Mouse (Mus musculus) left cerebral cortex, postnatal 10 days (tissue): ENCODE data around the gene Auts2. TPM values are rescaled to one million over a fixed set of nuclear protein-coding genes. Genes with fewer than 3 reads are reported as not detected.
A peak's percentile ranks its signal among the peaks of the same experiment; 100 is the strongest.

Source experiments
- DNase-seq, 2 experiments: peaks; one replicate each; pipeline ENCODE4 v3.0.0; 2021 to 2022; ENCODE audit warnings: low spot score in 2 of 2, mixed read lengths in 1 of 2; ENCODE audit errors: extremely low spot score in 1 of 2
- intact Hi-C: fragments of 180-260 bp; cut with DNase I; formaldehyde crosslinking; loops from one replicate; pipeline ENCODE4 v1.15.1; 2025
- total RNA-seq, 2 experiments: library from RNA; stranded (reverse); gene quantifications; 2 replicates each; pipeline ENCODE4 v1.2.3; 2021

The Auts2 gene
- total RNA-seq, 2 experiments from 2014 or later, result 87.0 to 93.1 TPM

DNA sequence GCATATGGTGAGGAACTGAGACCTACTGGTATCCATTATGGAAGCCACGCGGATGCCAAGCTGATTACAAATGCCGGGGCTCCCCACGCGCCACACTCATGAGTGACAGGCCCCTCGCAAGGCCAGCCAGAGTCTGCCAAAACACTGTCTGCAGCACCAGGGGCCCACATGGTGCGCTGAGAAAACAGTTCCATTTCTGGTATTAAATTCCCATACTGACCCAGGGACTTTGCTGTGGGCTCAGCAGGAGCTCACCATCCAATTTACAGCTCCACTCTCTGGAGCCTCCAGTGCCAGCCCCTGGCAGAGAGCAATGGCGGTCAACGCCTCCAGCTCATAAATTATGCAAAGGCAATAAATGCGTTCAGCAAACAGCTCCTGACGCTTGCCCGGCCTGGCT, 767.9 kb downstream of the Auts2 start:
- intact Hi-C loops, result no loop called here
- DNase-seq, result peak in 1 of 2 experiments; percentile 16

DNA sequence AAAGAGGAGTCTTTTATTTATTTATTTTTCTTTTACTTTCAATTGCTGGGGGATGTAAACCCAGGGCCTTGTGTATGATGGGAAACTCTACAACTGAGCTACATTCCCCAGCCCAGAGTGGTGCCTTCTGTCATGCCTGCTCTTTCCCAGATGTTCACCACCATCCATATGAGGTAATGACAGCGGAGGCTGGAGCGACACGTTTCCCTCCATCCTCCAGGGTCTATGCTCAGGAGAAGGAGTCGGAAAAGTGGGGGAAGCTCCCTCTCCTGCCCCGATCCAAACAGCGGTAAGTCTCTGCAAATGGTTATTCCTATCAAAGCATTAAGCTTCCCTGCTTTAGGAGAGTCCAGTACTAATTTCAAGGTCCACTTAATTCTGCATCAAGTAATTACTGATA, 768.4 kb downstream of the Auts2 start:
- DNase-seq, result no peak
- intact Hi-C loops, result no loop called here

DNA sequence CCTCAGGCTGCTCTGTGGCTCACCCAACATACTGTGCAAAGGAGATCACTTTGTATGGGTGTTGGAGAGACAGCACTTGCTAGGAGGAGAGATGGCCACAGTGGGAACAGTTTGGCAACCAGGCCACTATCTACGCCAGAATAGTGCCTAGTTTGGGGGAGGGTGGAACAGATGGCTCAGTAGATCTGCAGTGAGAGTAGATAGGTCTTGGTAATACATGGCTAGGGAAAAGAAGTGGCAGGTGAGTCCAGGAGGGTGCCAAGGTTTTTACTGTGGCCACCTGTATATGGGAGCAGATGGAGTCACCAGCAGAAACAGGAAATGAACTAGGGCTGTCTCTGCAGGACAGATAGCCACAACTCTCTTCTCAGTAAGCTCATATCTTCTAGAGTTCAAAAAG, 770.5 kb downstream of the Auts2 start:
- DNase-seq, result no peak
- intact Hi-C loops, result no loop called here

DNA sequence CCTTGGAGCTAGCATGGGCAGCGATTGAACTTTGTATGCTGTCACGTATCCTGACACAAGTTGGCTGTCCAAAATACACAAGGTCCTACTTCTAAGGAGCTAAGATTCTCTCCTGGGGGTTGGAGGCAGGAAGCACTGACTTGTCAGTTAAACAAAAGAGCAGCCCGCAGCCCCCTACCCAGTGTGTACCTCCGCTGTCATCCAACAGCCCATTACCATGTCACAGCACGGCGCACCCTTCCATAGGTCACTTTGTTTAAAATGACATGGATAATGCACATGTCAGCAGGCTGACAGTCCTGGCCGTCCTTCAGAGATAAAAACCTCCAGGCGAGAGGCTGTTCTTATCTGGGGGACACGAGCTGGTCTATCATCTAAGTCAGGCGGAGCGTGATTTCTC, 773.9 kb downstream of the Auts2 start:
- DNase-seq, result no peak
- intact Hi-C loops, result no loop called here

DNA sequence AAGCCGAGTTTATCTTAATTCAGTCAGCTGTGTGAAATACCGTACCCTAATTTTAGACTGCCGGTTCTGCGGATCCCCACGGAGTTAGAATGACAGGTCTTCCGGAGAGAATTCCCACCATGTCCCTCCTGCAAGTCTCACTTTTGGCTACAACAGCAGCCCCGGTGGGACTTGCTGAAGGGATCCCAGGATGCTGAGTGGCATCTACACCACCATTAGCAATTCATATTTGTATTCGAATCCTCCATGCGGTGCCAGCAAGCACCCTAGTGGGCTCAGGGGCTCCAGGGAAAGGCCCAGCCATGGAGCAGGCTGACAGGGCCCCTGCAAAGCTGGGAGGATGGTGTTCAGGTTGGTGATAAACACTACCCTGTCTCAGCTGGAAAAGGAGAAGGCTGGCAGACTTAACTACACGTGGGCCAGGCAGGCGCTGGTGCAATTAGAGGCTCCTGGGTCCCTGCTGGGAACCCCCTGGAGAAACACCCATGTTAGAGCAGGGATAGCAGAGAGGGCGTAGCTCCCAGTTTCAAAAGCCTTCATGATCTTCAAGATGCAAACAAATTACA, 775.4 kb downstream of the Auts2 start:
- intact Hi-C loops, result no loop called here
- no peak for DNase-seq

DNA sequence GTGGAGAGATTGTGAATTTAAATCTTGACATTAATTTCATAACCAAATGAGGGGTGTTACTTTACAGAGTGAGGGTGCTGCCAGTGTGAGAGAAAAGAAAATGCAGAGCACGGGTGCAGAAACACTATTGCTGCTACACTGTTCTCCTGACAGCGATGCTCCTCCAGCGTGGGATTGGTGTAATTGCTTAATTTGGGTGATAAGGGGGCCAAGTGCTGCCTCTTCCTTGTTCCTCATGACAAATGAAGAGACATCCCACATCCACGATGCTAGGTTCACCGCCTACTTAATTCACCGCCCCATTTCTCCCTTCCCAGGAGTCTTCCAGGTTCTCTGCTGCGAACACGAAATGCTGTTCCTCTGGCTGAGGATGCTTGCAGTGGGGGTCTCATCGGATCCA, 776.0 kb downstream of the Auts2 start:
- intact Hi-C loops, result no loop called here
- peak in 1 of 2 experiments; percentile 18 for DNase-seq

DNA sequence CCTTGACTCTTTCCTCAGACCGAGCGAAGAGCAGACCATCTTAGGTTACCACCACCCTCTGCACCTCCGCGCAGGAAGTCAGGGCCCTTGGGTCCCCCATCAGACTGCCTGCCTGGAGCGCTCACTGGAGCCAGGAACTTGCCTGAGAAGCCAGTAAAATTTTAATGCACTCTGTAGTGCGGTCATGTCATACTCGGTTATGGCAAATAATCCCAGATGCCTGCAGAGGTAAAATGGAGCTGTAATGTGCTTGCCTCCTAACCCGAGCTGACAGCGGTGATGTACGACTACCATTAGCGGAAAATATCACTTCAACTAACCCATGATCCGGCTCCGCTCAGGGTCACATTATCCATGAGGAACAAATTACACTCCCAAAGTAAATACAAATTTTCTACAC, 783.7 kb downstream of the Auts2 start:
- intact Hi-C loops, result no loop called here

DNA sequence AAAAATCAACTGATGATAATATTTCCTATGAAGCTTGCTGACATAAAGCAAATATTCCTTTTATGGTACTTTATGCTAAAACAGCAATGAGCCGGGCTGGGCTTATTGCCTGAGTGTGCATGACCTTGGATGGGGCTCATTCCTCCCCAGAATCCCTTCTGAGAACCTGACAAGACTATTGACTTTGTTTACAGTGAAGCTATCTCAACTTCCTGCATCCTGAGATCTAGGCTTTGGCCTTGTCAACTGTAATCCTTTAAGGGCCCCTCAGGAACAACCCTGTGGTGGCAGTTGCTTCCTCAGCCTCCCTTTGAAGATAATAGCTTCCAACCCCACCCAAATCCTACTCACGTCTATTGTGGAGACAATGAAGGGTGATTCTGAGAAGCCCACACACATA, 792.8 kb downstream of the Auts2 start:
- peak in 1 of 2 experiments; percentile 17 for DNase-seq
- intact Hi-C loops, result no loop called here

More for the DNA sequence above, 783.7 kb downstream of the Auts2 start:
- DNase-seq, result no peak

DNA sequence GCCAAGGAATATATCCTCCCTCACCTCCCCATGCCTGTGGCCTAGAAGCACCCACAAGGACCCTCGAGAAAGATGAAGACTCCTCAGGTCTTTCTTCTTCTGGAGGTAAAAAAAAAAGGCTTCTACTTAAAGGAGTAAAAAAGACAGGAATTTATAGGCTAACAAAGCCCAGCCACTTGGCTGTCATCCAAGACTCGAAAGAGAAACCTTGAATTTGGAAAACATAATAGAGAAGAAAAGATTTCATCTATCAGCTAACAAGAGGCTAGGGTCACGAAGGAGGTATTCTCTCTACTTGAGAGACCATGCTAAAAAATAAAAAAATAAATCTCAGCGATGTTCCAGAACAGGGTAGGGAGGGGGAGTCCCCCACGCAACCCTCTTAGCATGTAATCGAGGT, 793.9 kb downstream of the Auts2 start:
- intact Hi-C loops, result no loop called here
- DNase-seq, result no peak

DNA sequence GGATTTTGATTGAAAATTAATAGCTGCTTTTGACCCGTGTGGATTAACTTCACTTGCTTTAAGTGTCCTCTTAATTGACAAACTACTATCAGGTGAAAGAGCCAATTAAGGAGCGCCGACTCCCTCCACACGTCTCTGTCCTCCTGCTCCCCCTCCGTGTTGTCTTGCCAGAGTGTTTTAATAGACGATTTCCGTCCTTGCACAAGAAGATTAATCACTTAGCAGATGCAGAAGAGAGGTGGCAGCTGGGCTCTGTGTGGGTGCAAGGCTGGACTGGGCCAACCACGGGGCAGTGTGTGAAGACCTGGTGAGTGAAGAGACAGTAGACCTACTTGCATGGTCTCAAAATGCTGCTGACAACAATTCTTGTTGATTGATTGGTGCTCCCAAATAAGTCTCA, 800.1 kb downstream of the Auts2 start:
- intact Hi-C loops, result no loop called here
- DNase-seq, result no peak

DNA sequence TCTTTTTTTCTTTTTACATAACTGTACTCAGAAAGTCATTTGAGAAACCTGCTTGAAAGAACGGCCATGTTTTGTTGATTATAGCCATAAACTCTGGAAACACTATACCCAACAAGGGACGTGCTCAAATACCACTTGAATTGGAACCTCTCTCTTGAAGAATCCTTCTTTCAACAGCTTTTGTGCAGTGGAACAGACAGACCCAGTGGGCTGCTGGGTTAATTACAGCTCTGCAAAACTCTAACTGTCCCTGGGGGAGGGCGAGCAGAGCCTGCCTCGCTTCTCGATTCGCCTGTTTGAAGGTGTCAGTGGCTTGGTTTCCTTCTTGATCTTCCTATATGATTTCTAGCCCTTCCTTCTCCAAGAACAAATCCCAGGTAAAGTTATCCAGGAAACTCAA, 805.7 kb downstream of the Auts2 start:
- DNase-seq, result no peak
- intact Hi-C loops, result no loop called here

DNA sequence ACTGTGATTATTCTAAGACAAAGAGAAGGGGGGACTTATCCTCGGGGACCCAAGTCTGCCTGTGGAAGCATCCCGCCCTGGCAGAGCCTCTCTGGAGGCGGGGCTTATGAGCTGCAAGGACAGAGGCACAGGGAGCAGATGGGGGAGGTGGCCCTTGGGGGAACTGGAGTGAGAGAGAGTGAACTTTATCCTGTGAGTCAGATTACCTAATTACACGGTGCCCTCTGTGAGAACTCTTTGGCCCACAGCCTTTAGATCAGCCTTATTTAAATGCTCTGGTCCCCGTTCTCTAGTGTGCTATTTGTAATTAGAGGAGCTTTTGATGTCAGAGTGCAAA, 809.9 kb downstream of the Auts2 start:
- DNase-seq, result no peak

DNA sequence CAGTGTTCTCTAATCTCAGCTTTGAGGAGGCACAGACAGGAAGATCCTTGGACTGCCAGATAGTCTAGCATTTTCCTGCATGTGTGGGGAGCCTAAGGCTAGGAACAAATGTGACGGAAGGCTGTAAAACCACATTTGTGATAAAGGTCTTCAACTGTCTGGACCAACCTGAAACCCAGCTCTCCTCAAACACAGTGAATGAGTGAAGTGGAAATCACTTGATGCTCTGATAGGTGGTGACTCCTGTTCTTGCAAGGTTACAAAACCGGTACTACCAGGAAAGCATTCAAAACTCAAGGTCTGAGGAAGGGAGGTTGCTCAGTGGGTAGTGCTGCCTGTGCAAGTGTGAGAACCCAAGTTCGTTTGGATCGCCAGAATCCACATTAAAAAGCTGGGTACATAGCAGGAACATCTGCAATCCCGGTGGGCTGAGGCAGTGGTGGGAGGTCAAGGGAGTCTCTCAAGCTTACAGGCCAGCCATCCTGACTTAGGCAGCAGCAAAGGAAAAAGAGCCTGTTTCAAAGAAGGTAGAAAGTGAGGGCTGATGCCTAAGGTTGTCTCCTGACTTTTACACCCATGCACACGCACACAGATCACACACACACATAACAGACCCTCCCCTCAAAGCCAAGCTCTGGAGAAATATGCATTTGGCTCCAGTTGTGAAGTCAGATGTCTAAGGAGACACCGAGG, 810.4 kb downstream of the Auts2 start:
- intact Hi-C loops, result no loop called here
- DNase-seq, result no peak

More for the DNA sequence above, 809.9 kb downstream of the Auts2 start:
- intact Hi-C loops, result no loop called here

DNA sequence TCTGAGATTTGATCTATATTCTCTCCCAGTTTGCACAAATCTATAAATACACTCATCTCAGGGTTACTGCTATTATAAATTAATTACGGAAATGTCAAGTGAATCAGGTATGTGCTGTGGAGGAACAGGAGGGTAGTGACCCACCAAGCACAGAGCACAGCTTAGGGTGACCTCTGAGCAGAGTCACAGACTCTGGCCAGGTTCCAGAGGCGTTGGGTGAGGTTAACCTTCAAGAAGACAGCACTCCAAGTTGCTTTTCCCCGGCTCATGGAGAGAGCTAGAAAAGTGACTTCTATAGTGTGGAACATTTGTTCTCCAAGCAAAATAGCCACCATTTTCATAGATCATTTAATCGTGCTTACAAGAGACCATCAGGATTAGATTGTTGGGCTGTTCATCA, 813.7 kb downstream of the Auts2 start:
- intact Hi-C loops, result no loop called here
- no peak for DNase-seq

DNA sequence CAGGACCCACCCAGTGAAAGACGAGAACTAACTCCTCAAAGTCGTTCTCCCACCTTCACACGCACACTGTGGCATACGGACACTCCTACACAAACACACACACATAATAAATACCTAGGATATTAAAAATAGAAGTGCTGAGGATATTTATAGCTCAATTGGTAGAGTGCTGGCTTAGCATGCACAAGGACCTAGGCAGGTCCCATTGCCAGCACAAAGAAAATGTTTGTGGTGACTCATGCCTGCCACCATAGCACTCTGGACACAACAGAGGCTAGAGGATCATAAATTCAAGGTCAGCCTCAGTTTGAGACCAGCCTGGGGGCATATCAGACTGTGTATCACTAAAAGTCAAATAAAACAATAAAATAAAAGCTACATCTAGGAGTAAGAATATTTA, 815.2 kb downstream of the Auts2 start:
- no peak for DNase-seq
- intact Hi-C loops, result no loop called here

DNA sequence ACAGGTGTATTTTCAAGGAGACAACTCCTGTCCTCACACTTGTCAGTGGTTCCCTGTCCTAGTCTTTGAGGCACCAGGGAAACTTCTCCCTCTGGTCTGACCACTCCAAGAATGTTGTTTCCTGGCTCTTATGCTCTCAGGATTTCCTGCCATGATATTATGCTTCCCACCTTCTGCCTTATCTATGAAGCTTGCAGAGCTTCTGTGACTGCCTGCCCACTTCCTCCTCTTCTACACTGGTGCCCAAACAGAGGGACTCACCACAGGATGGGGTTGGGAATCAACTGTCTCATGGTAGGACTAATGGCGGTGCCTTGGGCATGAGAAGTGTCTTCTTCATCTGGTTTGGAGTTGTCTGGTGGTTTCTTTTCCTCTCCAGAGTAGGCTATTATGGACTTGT, 818.6 kb downstream of the Auts2 start:
- no peak for DNase-seq
- intact Hi-C loops, result no loop called here

DNA sequence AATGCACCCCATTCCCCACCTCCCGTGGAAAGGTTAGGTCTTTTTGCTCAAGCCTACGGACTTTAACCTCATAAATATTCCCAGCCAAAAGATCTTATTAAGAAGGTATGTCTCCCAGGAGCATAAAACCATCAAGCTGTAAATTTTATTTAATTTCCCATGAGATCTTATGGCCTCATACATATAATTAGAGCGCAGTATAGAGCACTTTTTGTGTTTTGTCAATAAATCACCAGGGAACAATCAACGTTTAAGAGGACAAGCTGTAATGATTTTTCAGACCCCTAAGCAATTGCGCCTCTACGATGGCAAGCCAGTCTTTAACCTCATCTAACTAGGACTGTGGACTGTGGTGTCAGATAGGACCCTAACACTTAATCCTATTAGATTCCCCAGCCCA, 820.4 kb downstream of the Auts2 start:
- intact Hi-C loops, result no loop called here

DNA sequence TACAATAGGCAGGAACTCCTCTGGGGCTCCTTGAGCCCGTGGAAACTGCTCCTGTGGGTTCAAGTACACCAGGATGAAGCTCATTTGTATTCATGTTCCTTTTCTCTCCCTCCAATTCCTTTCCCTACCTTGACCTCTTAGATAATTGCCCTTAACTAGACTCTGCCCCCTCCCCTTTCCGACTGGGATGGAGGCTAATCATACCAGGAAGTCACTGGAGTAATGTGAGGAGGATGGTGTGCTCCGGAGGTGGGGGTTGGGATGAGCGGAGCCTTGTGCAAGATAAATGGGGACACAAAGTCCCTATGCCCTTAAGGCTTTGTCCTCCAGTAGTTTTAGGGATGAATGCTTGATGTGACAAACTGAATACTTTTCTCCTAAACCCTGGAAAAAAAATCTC, 820.8 kb downstream of the Auts2 start:
- DNase-seq, result no peak
- intact Hi-C loops, result no loop called here

More for the DNA sequence above, 820.4 kb downstream of the Auts2 start:
- no peak for DNase-seq

DNA sequence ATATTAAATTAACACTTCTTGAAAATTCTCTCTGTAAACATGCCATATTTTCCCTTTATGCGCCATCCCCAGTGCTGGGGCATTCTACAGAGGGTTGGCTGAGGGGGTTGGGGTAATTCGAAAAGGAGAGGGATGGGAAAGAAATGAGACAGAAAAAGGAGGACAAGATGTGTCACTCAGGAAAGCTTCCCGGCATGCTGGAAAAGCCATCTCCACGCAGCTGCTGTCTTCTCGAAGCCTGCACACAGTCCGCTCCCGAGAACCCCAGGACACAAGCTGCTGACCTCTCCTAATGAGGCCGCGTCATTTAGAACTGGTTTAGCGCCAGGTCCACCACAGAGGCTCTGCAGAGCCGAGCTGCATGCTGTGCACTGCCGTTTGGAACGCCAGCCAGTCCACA, 825.1 kb downstream of the Auts2 start:
- intact Hi-C loops, result no loop called here
- DNase-seq, result peak; percentile 12 to 36

DNA sequence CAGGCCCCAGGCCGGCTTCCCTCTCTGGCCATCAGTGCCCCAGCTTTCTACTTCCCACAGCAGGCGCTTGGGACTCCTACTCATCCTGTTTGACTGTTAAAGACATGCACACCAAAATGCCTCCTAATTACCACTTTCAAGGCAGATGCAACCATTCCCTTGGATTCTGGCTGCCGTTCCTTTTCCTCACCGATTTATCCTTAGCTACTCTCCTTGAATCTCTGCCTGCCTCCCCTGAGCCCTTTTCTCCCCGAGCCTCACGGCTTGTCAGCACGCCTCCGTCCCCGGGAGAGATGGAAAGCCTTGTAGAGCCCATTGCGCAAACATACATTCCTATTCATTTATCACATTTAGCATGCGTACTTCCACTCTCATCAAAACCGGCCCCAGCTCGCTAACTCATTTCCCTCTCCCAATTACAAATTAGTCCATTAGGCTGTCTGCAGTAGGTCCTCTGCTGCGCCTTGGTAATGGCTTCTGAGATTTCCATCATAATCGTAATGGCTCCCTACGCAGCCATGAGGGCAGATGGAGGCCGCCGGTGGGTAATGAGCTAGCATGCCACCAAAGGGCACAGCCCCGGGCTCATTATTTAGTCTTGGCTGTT, 825.7 kb downstream of the Auts2 start:
- intact Hi-C loops, result no loop called here
- DNase-seq, result no peak

DNA sequence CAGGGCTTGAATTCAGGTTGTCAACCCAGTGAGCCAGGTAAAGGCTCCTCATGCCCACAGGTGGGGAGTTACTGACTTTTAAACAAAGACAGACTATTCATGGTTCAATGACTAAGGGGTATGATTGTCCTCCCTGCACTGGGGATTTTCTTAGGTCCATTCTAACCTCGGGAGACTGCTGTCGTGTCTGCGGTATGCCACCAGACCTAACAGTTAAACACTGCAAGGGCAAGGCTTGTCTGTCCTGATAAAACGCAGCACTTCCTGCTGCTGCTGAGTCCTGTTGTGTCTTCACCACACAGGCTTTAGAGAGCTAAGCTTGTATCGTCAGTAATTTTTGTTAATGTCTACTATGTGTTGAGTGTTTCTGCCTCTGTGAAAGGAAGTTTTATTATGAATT, 828.2 kb downstream of the Auts2 start:
- intact Hi-C loops, result no loop called here

More for the DNA sequence above, 828.2 kb downstream of the Auts2 start:
- DNase-seq, result no peak
